Mouse (Mus musculus) cerebellum, adult 11-12 months (tissue): ENCODE measurements around the gene Mbl1.

Source experiments
- DNase-seq: peaks from one replicate; pipeline ENCODE4 v3.0.0; 2022

The Mbl1 gene

DNA sequence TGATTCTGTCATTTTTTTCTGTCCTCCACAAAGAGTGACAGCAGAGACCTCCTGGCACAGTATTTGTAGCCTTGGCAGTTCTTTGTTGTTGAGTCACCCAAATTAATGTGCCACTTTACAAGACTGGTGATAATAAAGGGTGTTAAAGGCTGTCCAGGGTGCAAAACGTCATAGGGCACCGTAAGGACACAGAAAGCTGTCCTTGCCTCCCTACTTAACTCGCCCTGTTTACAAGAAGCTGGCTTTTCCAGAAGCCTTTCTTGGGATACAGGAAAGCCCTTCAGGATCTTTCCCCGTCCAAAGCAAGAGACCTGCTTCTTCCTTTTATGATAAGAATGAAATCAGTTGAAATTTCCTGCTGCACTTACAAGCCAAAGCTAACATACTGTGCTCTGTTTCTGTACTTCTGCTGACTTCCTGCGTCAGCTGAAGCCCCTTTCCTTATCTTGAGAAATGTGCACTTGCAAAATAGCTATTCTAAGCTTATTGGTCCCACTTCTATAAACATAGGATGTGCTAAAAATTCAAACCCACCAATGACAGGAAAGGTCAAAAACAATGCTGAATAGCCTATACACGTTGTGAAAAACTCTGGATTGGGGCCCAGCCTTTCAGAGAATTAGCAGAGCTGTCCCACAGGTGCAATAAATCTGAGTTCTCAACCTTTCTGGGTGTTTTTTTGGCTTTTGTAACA lies 46.9 kb downstream of the Mbl1 start:
- no peak for DNase-seq
